Mouse (Mus musculus): ENCODE results near the gene Hfm1.

DNA sequence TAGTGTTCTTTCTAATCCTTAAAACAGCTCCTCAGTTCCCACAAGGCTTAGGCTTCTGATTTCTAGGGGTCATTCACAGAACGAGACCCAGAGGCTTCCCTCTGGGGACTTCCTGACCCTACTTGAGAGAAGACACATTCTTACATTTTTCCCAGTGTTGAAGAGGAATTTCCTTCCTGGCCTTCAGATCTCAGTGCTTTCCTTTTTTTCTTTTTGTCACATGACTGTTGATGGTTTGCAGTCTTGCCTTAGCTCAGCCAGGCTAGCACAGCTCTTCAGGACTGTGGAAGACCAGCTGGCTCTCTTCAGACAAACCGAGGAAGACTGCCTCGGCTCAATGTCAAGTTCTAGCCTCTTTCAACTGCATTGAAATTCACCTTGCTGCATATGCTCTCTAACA lies 30.3 kb upstream of the Hfm1 start:
- TF ChIP-seq GATA1 (IDR thresholded peaks at IDR 0.05; ENCODE audit: borderline replicate concordance, low read length) (no peak), FLI1 (IDR thresholded peaks at IDR 0.05; ENCODE audit: low read length) (no peak)

All from megakaryocyte, embryonic 14.5 days (primary cell).